Mouse (Mus musculus) cerebellum, postnatal 14 days (tissue): ENCODE data around the gene Plpp3.

Experiments used
- DNase-seq, 2 experiments: peaks; one replicate each; pipeline ENCODE4 v3.0.0; 2021; ENCODE audit warnings: mixed read lengths in 2 of 2

Plpp3 gene

GRCm38 (mm10) chr4:105158651-105159530 lies 1.7 kb downstream of the Plpp3 start:
- no peak for DNase-seq

- no peak for DNase-seq
These were observed 2.4 kb downstream of the Plpp3 start for GRCm38 (mm10) chr4:105159531-105159870.

- DNase-seq = no peak
These were observed 3.3 kb downstream of the Plpp3 start for GRCm38 (mm10) chr4:105160470-105160869.

- peak in 1 of 2 experiments; percentile 27 for DNase-seq
These were observed 4.9 kb downstream of the Plpp3 start for GRCm38 (mm10) chr4:105162014-105162413.

- no peak for DNase-seq
These were observed 5.5 kb downstream of the Plpp3 start for GRCm38 (mm10) chr4:105162676-105163075.

- DNase-seq = no peak
These were observed 6.8 kb downstream of the Plpp3 start for GRCm38 (mm10) chr4:105163981-105164411.

- DNase-seq = no peak
These were observed 7.8 kb downstream of the Plpp3 start for GRCm38 (mm10) chr4:105164952-105165351.

- no peak for DNase-seq
These were observed 12.0 kb downstream of the Plpp3 start for GRCm38 (mm10) chr4:105169093-105169571.

- no peak for DNase-seq
These were observed 13.0 kb downstream of the Plpp3 start for GRCm38 (mm10) chr4:105169826-105170810.

- no peak for DNase-seq
These were observed 13.8 kb downstream of the Plpp3 start for GRCm38 (mm10) chr4:105170811-105171401.

GRCm38 (mm10) chr4:105171432-105171831 lies 14.3 kb downstream of the Plpp3 start:
- no peak for DNase-seq

- no peak for DNase-seq
These were observed 17.6 kb downstream of the Plpp3 start for GRCm38 (mm10) chr4:105174778-105175177.

GRCm38 (mm10) chr4:105175255-105176035 lies 18.3 kb downstream of the Plpp3 start:
- DNase-seq = peak; percentile 23 to 43

- peak; percentile 24 to 53 for DNase-seq
These were observed 24.0 kb downstream of the Plpp3 start for GRCm38 (mm10) chr4:105181014-105181658.

GRCm38 (mm10) chr4:105181659-105182167 lies 24.6 kb downstream of the Plpp3 start:
- no peak for DNase-seq

GRCm38 (mm10) chr4:105182249-105182648 lies 25.1 kb downstream of the Plpp3 start:
- no peak for DNase-seq

- DNase-seq = no peak
These were observed 27.3 kb downstream of the Plpp3 start for GRCm38 (mm10) chr4:105184490-105184889.

- DNase-seq = no peak
These were observed 27.8 kb downstream of the Plpp3 start for GRCm38 (mm10) chr4:105184924-105185323.

- DNase-seq = no peak
These were observed 29.5 kb downstream of the Plpp3 start for GRCm38 (mm10) chr4:105186654-105187053.

- no peak for DNase-seq
These were observed 30.7 kb downstream of the Plpp3 start for GRCm38 (mm10) chr4:105187873-105188272.

- DNase-seq = no peak
These were observed 31.7 kb downstream of the Plpp3 start for GRCm38 (mm10) chr4:105188801-105189200.
